Mouse (Mus musculus): Measurements from ENCODE around the gene Vps37b. TPM values are rescaled to one million over a fixed set of nuclear protein-coding genes. Genes with fewer than 3 reads are reported as not detected.
"Not testable (repeated sequence)": the region's sequence is repeated elsewhere in the genome, so short reads cannot be mapped to it uniquely, and the experiment has no call there.

Gene Vps37b
- polyA plus RNA-seq, 2 experiments = 29.3 to 44.2 TPM

GRCm38 (mm10) chr5:124062037-124062824 lies 30.2 kb upstream of the Vps37b start:
- no peaks in the 10 kb centered on the region for H3K27me3 ChIP-seq (ENCODE audit: control insufficient read depth, insufficient read depth, low read length)
- no peak for ATAC-seq (ENCODE audit: low FRiP score, low read depth)
- no peak overlapping the region for H3K4me2 ChIP-seq (replicated peaks; ENCODE audit: low read depth, low read length, severe bottlenecking)
- H3K4me3 ChIP-seq (replicated peaks; ENCODE audit: low read length) = no peak overlapping the region
- H3K27ac ChIP-seq (replicated peaks; ENCODE audit: low read depth, low read length) = no peak overlapping the region
- H3K9ac ChIP-seq (ENCODE audit: low read depth, low read length, severe bottlenecking) = no peak overlapping the region
- no peaks in the 10 kb centered on the region for H3K36me3 ChIP-seq (ENCODE audit: control insufficient read depth, insufficient read depth, low read length)
- H3K9me3 ChIP-seq (ENCODE audit: control insufficient read depth, low read length) = no peaks in the 10 kb centered on the region
- no peaks in the 10 kb centered on the region for H3K4me1 ChIP-seq (ENCODE audit: control insufficient read depth, insufficient read depth, low read length)
- no peak for TF ChIP-seq POLR2A (IDR thresholded peaks at IDR 0.05; ENCODE audit: borderline replicate concordance, extremely low read depth, insufficient read depth, insufficient read length)
- 71% methylated on average over 12 of the region's 12 CpGs for WGBS
- DNase-seq (ENCODE audit: low spot score) = no peak

- DNase-seq (ENCODE audit: low spot score) = no peak
- WGBS = 67% methylated on average over 5 of the region's 5 CpGs
- Histone ChIP-seq H3K36me3 (ENCODE audit: control insufficient read depth, insufficient read depth, low read length) (no peaks in the 10 kb centered on the region), H3K27me3 (ENCODE audit: control insufficient read depth, insufficient read depth, low read length) (no peaks in the 10 kb centered on the region), H3K9me3 (ENCODE audit: control insufficient read depth, low read length) (no peaks in the 10 kb centered on the region), H3K27ac (replicated peaks; ENCODE audit: low read depth, low read length) (no peak overlapping the region), H3K9ac (ENCODE audit: low read depth, low read length, severe bottlenecking) (no peak overlapping the region), H3K4me1 (ENCODE audit: control insufficient read depth, insufficient read depth, low read length) (no peaks in the 10 kb centered on the region), H3K4me2 (replicated peaks; ENCODE audit: low read depth, low read length, severe bottlenecking) (no peak overlapping the region), H3K4me3 (replicated peaks; ENCODE audit: low read length) (no peak overlapping the region)
- no peak for ATAC-seq (ENCODE audit: low FRiP score, low read depth)
- no peak for TF ChIP-seq POLR2A (IDR thresholded peaks at IDR 0.05; ENCODE audit: borderline replicate concordance, extremely low read depth, insufficient read depth, insufficient read length)
Observed at GRCm38 (mm10) chr5:124059677-124060076, 27.6 kb upstream of the Vps37b start.

GRCm38 (mm10) chr5:124058749-124059148 lies 26.7 kb upstream of the Vps37b start:
- Histone ChIP-seq H3K27me3 (ENCODE audit: control insufficient read depth, insufficient read depth, low read length) (no peaks in the 10 kb centered on the region), H3K27ac (replicated peaks; ENCODE audit: low read depth, low read length) (no peak overlapping the region), H3K36me3 (ENCODE audit: control insufficient read depth, insufficient read depth, low read length) (no peaks in the 10 kb centered on the region), H3K4me3 (replicated peaks; ENCODE audit: low read length) (no peak overlapping the region), H3K9ac (ENCODE audit: low read depth, low read length, severe bottlenecking) (no peak overlapping the region), H3K4me1 (ENCODE audit: control insufficient read depth, insufficient read depth, low read length) (no peaks in the 10 kb centered on the region), H3K9me3 (ENCODE audit: control insufficient read depth, low read length) (no peaks in the 10 kb centered on the region), H3K4me2 (replicated peaks; ENCODE audit: low read depth, low read length, severe bottlenecking) (no peak overlapping the region)
- DNase-seq (ENCODE audit: low spot score) = no peak
- 88% methylated on average over 7 of the region's 7 CpGs for WGBS
- TF ChIP-seq POLR2A (IDR thresholded peaks at IDR 0.05; ENCODE audit: borderline replicate concordance, extremely low read depth, insufficient read depth, insufficient read length) = no peak
- no peak for ATAC-seq (ENCODE audit: low FRiP score, low read depth)

GRCm38 (mm10) chr5:124056956-124057355 lies 24.9 kb upstream of the Vps37b start:
- Histone ChIP-seq H3K4me2 (replicated peaks; ENCODE audit: low read depth, low read length, severe bottlenecking) (no peak overlapping the region), H3K27me3 (ENCODE audit: control insufficient read depth, insufficient read depth, low read length) (no peaks in the 10 kb centered on the region), H3K4me1 (ENCODE audit: control insufficient read depth, insufficient read depth, low read length) (no peaks in the 10 kb centered on the region), H3K9me3 (ENCODE audit: control insufficient read depth, low read length) (no peaks in the 10 kb centered on the region), H3K27ac (replicated peaks; ENCODE audit: low read depth, low read length) (no peak overlapping the region), H3K36me3 (ENCODE audit: control insufficient read depth, insufficient read depth, low read length) (no peaks in the 10 kb centered on the region), H3K9ac (ENCODE audit: low read depth, low read length, severe bottlenecking) (no peak overlapping the region), H3K4me3 (replicated peaks; ENCODE audit: low read length) (no peak overlapping the region)
- no peak for ATAC-seq (ENCODE audit: low FRiP score, low read depth)
- TF ChIP-seq POLR2A (IDR thresholded peaks at IDR 0.05; ENCODE audit: borderline replicate concordance, extremely low read depth, insufficient read depth, insufficient read length) = no peak
- no peak for DNase-seq (ENCODE audit: low spot score)
- WGBS = 67% methylated on average over 4 of the region's 4 CpGs

- Histone ChIP-seq H3K4me2 (replicated peaks; ENCODE audit: low read depth, low read length, severe bottlenecking) (no peak overlapping the region), H3K27me3 (ENCODE audit: control insufficient read depth, insufficient read depth, low read length) (no peaks in the 10 kb centered on the region), H3K36me3 (ENCODE audit: control insufficient read depth, insufficient read depth, low read length) (no peaks in the 10 kb centered on the region), H3K4me1 (ENCODE audit: control insufficient read depth, insufficient read depth, low read length) (no peaks in the 10 kb centered on the region), H3K9me3 (ENCODE audit: control insufficient read depth, low read length) (no peaks in the 10 kb centered on the region), H3K27ac (replicated peaks; ENCODE audit: low read depth, low read length) (no peak overlapping the region), H3K4me3 (replicated peaks; ENCODE audit: low read length) (no peak overlapping the region), H3K9ac (ENCODE audit: low read depth, low read length, severe bottlenecking) (no peak overlapping the region)
- DNase-seq (ENCODE audit: low spot score) (no peak), ATAC-seq (ENCODE audit: low FRiP score, low read depth) (no peak)
- WGBS = 100% methylated on average over 1 of the region's 1 CpGs
- TF ChIP-seq POLR2A (IDR thresholded peaks at IDR 0.05; ENCODE audit: borderline replicate concordance, extremely low read depth, insufficient read depth, insufficient read length) = no peak
Observed at GRCm38 (mm10) chr5:124056219-124056618, 24.1 kb upstream of the Vps37b start.

GRCm38 (mm10) chr5:124052641-124053040 lies 20.6 kb upstream of the Vps37b start:
- not testable (repeated sequence) for H3K9ac ChIP-seq (ENCODE audit: low read depth, low read length, severe bottlenecking); H3K36me3 ChIP-seq (ENCODE audit: control insufficient read depth, insufficient read depth, low read length); H3K4me1 ChIP-seq (ENCODE audit: control insufficient read depth, insufficient read depth, low read length); H3K27ac ChIP-seq (replicated peaks; ENCODE audit: low read depth, low read length); ATAC-seq (ENCODE audit: low FRiP score, low read depth); H3K9me3 ChIP-seq (ENCODE audit: control insufficient read depth, low read length); H3K27me3 ChIP-seq (ENCODE audit: control insufficient read depth, insufficient read depth, low read length); H3K4me3 ChIP-seq (replicated peaks; ENCODE audit: low read length); DNase-seq (ENCODE audit: low spot score); H3K4me2 ChIP-seq (replicated peaks; ENCODE audit: low read depth, low read length, severe bottlenecking)
- 88% methylated on average over 7 of the region's 7 CpGs for WGBS
